11 mouse cellular contexts compared by ENCODE assay signal in genomic region chr19:38228699-38229098, GRCm38 (mm10). TPM values are rescaled to one million over a fixed set of nuclear protein-coding genes. Genes with fewer than 3 reads are reported as not detected.
DNase-seq lines count a peak whose midpoint lies in the region; ATAC-seq and TF ChIP-seq lines count a peak whose summit lies in the region.
"Had no signal": no experiment of that assay in that cellular context is flagged by ENCODE, and none has a peak within 500 bp of the region (broad histone marks: within the 10 kb centered on the region; RNA-seq: fewer than 3 reads in every experiment).

No protein-coding gene starts in this region.

- no peaks in the 10 kb centered on the region for H3K4me1 ChIP-seq in lung, embryonic 14.5 days (ENCODE audit: insufficient read depth)
- H3K4me1 ChIP-seq in MEL (ENCODE audit: control insufficient read depth in 1 of 2, insufficient read depth in 2 of 2, low read length in 2 of 2) = peaks cover 0 to 3% of the 10 kb centered on the region in 2 experiments; a peak in 2 of 4 replicates
- no peaks in the 10 kb centered on the region for H3K4me1 ChIP-seq in stomach, postnatal 0 days (replicated peaks; ENCODE audit: control insufficient read depth, insufficient read depth)
- H3K4me1 ChIP-seq: embryonic facial prominence, embryonic 15.5 days had no signal

- no peaks in the 10 kb centered on the region for H3K27me3 ChIP-seq in lung, embryonic 14.5 days (ENCODE audit: insufficient read depth, low read length)
- H3K27me3 ChIP-seq in MEL (ENCODE audit: control insufficient read depth in 1 of 2, insufficient read depth in 2 of 2, low read length in 2 of 2) = no peaks in the 10 kb centered on the region; a peak in 2 of 4 replicates
- no peaks in the 10 kb centered on the region for H3K27me3 ChIP-seq in stomach, postnatal 0 days (ENCODE audit: control insufficient read depth, insufficient read depth, low read length)
- H3K27me3 ChIP-seq: embryonic facial prominence, embryonic 15.5 days; heart, embryonic 15.5 days had no signal

- no peak overlapping the region for H3K4me2 ChIP-seq in lung, embryonic 14.5 days
- H3K4me2 ChIP-seq in stomach, postnatal 0 days (replicated peaks; ENCODE audit: low read depth) = no peak overlapping the region
- H3K4me2 ChIP-seq: embryonic facial prominence, embryonic 15.5 days; heart, embryonic 15.5 days had no signal

- 50% methylated on average over 2 of the region's 2 CpGs for WGBS in lung, embryonic 14.5 days
- WGBS in stomach, postnatal 0 days = 54% methylated on average over 2 of the region's 2 CpGs

- peaks cover 2% of the 10 kb centered on the region; the same call in 1 of the 2 replicates for H3K79me2 ChIP-seq in MEL (ENCODE audit: control insufficient read depth, insufficient read depth, low read length, poor library complexity)

- peak; percentile 31 to 35 for DNase-seq in cerebellum, postnatal 36 days
- no peak for DNase-seq in cerebellum, adult 11 months
- no peak for DNase-seq in lung, embryonic 14.5 days
- no peak for DNase-seq in lung, postnatal 10 days
- DNase-seq in MEL (ENCODE audit: low read depth, low spot score) = peak; percentile 58
- DNase-seq in stomach, postnatal 0 days (ENCODE audit: low spot score) = no peak
- DNase-seq in adrenal gland, postnatal 4 days (ENCODE audit: low spot score in 2 of 2) = no peak
- DNase-seq: kidney, adult 18-20 months had no signal

- H3K9me3 ChIP-seq in lung, embryonic 14.5 days (ENCODE audit: low read depth, low read length) = no peaks in the 10 kb centered on the region
- H3K9me3 ChIP-seq in MEL (replicated peaks; ENCODE audit: insufficient read depth, low read length) = no peaks in the 10 kb centered on the region
- H3K9me3 ChIP-seq in stomach, postnatal 0 days (ENCODE audit: control insufficient read depth, low read length) = no peaks in the 10 kb centered on the region
- H3K9me3 ChIP-seq: embryonic facial prominence, embryonic 15.5 days; heart, embryonic 15.5 days had no signal

- H3K36me3 ChIP-seq in lung, embryonic 14.5 days (ENCODE audit: insufficient read depth) = no peaks in the 10 kb centered on the region
- peaks cover 0 to 4% of the 10 kb centered on the region in 2 experiments; a peak in 1 of 4 replicates for H3K36me3 ChIP-seq in MEL (ENCODE audit: control insufficient read depth in 1 of 2, insufficient read depth in 2 of 2, low read length in 2 of 2)
- H3K36me3 ChIP-seq in stomach, postnatal 0 days (ENCODE audit: control insufficient read depth, insufficient read depth, low read length) = no peaks in the 10 kb centered on the region
- H3K36me3 ChIP-seq: embryonic facial prominence, embryonic 15.5 days; heart, embryonic 15.5 days had no signal

- no peak overlapping the region for H3K4me3 ChIP-seq in lung, embryonic 14.5 days (ENCODE audit: low read depth, low read length)
- no peak overlapping the region for H3K4me3 ChIP-seq in MEL (ENCODE audit: control insufficient read depth in 1 of 2, insufficient read depth in 1 of 2, low read depth in 2 of 2, low read length in 2 of 2)
- no peak overlapping the region for H3K4me3 ChIP-seq in stomach, postnatal 0 days (ENCODE audit: low read depth, low read length)
- H3K4me3 ChIP-seq: embryonic facial prominence, embryonic 15.5 days; heart, embryonic 15.5 days had no signal

- TF ChIP-seq POLR2A in MEL (IDR thresholded peaks at IDR 0.05; ENCODE audit: control insufficient read depth in 1 of 2, insufficient read depth in 1 of 2, low read depth in 1 of 2, low read length in 2 of 2, poor library complexity in 1 of 2) = no peak

- H3K9ac ChIP-seq in lung, embryonic 14.5 days = no peak overlapping the region
- H3K9ac ChIP-seq in MEL (ENCODE audit: control insufficient read depth, low read depth, low read length, poor library complexity, severe bottlenecking) = no peak overlapping the region
- no peak overlapping the region for H3K9ac ChIP-seq in stomach, postnatal 0 days (ENCODE audit: low read length)
- H3K9ac ChIP-seq: embryonic facial prominence, embryonic 15.5 days; heart, embryonic 15.5 days had no signal

- peak; percentile 31 for TF ChIP-seq CTCF in lung, embryonic 14.5 days (IDR thresholded peaks at IDR 0.05; ENCODE audit: low read depth)
- peak; percentile 44 to 64 (median 61) for TF ChIP-seq CTCF in MEL (IDR thresholded peaks at IDR 0.05 in 2 of 3, conservative IDR thresholded peaks at IDR 0.05 in 1 of 3; ENCODE audit: control insufficient read depth in 1 of 3, insufficient read depth in 1 of 3, low read depth in 2 of 3, low read length in 3 of 3, poor library complexity in 1 of 3, severe bottlenecking in 1 of 3)
- TF ChIP-seq CTCF in stomach, postnatal 0 days (IDR thresholded peaks at IDR 0.05; ENCODE audit: low read depth) = peak; percentile 44

- no peak for ATAC-seq in lung, embryonic 14.5 days (ENCODE audit: insufficient read depth)
- ATAC-seq in stomach, postnatal 0 days (ENCODE audit: low FRiP score, low TSS enrichment) = no peak
- no peak for ATAC-seq in megakaryocyte-erythroid progenitor cell, adult 5-6 weeks (replicated peaks; ENCODE audit: low FRiP score, low TSS enrichment, poor library complexity, severe bottlenecking)

- TF ChIP-seq EP300 in MEL (IDR thresholded peaks at IDR 0.05; ENCODE audit: low read depth in 1 of 2, low read length in 2 of 2) = no peak
- TF ChIP-seq EP300 in stomach, postnatal 0 days (optimal IDR thresholded peaks at IDR 0.05) = no peak

- peak; percentile 52 for TF ChIP-seq RAD21 in MEL (IDR thresholded peaks at IDR 0.05; ENCODE audit: low read depth, low read length)

- H3K27ac ChIP-seq in lung, embryonic 14.5 days (ENCODE audit: low read depth) = no peak overlapping the region
- no peak overlapping the region for H3K27ac ChIP-seq in MEL (ENCODE audit: control insufficient read depth, low read depth, low read length)
- H3K27ac ChIP-seq in stomach, postnatal 0 days (replicated peaks) = no peak overlapping the region
- H3K27ac ChIP-seq: embryonic facial prominence, embryonic 15.5 days; heart, embryonic 15.5 days had no signal

TF ChIP-seq in MEL, 35 proteins besides CTCF, POLR2A, EP300 and RAD21:
- TF ChIP-seq SMC3 (IDR thresholded peaks at IDR 0.05; ENCODE audit: low read depth, low read length) = peak; percentile 57
- no peak for TF ChIP-seq BHLHE40 (IDR thresholded peaks at IDR 0.05; ENCODE audit: borderline replicate concordance, low read depth, low read length)

RNA-seq across cellular contexts. Expression of gene Fra10ac1, which starts 4.7 kb away (rescaled TPM):
- 32.4 and 33.5 TPM in 2 replicates for polyA plus RNA-seq in lung, embryonic 14.5 days (2014; fragmentation: Nextera tagmentation; extraction: Ambion mirVana)
- total RNA-seq in MEL (2012; rRNA removed) = 9.1 and 10.7 TPM in 2 replicates
- 10 to 100 TPM in 1 of 2 experiments, not detected in 1; 17.0 TPM for polyA plus RNA-seq in MEL (2012; ENCODE audit: insufficient read depth in 1 of 2, insufficient read length in 2 of 2, low read depth in 1 of 2, low replicate concordance in 2 of 2, missing spikeins in 1 of 2)
- polyA plus RNA-seq in stomach, postnatal 0 days (2015; fragmentation: Nextera tagmentation; extraction: Ambion mirVana) = 22.7 and 22.8 TPM in 2 replicates
- 10 to 100 TPM; 16.6 to 19.3 TPM for total RNA-seq in adrenal gland, postnatal 4 days (2021)
- 27.1 and 38.3 TPM in 2 replicates for total RNA-seq in megakaryocyte-erythroid progenitor cell, adult 5-6 weeks (2014; fragmentation: Nextera tagmentation)
- 38.5 and 49.8 TPM in 2 replicates for total RNA-seq in megakaryocyte-erythroid progenitor cell, adult 5-6 weeks (2017)

RNA-seq across cellular contexts. Expression of gene Lgi1, which starts 35.6 kb away (rescaled TPM):
- 0.15 TPM in 1 of 2 replicates, not detected in the other for polyA plus RNA-seq in lung, embryonic 14.5 days (2014; fragmentation: Nextera tagmentation; extraction: Ambion mirVana)
- total RNA-seq in MEL (2012; rRNA removed) = not detected in 2 replicates
- polyA plus RNA-seq in MEL (2012; ENCODE audit: insufficient read depth in 1 of 2, insufficient read length in 2 of 2, low read depth in 1 of 2, low replicate concordance in 2 of 2, missing spikeins in 1 of 2) = under 1 TPM in 1 of 2 experiments, not detected in 1; 0.01 TPM
- 1.0 and 2.1 TPM in 2 replicates for polyA plus RNA-seq in stomach, postnatal 0 days (2015; fragmentation: Nextera tagmentation; extraction: Ambion mirVana)
- 1 to 10 TPM; 4.6 to 5.3 TPM for total RNA-seq in adrenal gland, postnatal 4 days (2021)
- total RNA-seq in megakaryocyte-erythroid progenitor cell, adult 5-6 weeks (2014; fragmentation: Nextera tagmentation) = not detected in 2 replicates
- total RNA-seq in megakaryocyte-erythroid progenitor cell, adult 5-6 weeks (2017) = not detected in 2 replicates

Comparison
In these comparisons a context has a peak if more than half of its experiments do, and no peak if none do; other contexts are left out.
1. DNase-seq: peak in cerebellum, postnatal 36 days (2 of 2) and MEL (single experiment); none in cerebellum, adult 11 months (single experiment), lung, embryonic 14.5 days (single experiment), lung, postnatal 10 days (single experiment), stomach, postnatal 0 days (single experiment) and adrenal gland, postnatal 4 days (0 of 2).
2. Peak in every context shown above with its lines, with median percentiles within 50 percentile points of each other: CTCF ChIP-seq.